ENCODE assay signal across 17 mouse cellular contexts in genomic region chr11:86412772-86413390, GRCm38 (mm10). TPM values are rescaled to one million over a fixed set of nuclear protein-coding genes. Genes with fewer than 3 reads are reported as not detected.
A peak's percentile ranks its signal among the peaks of the same experiment; 100 is the strongest.
DNase-seq lines count a peak whose midpoint lies in the region; ATAC-seq and TF ChIP-seq lines count a peak whose summit lies in the region.
"Had no signal": no experiment of that assay in that cellular context is flagged by ENCODE, and none has a peak within 500 bp of the region (broad histone marks: within the 10 kb centered on the region; RNA-seq: fewer than 3 reads in every experiment).

No protein-coding gene starts in this region.

- no peak overlapping the region for H3K9ac ChIP-seq in hindbrain, embryonic 12.5 days
- no peak overlapping the region for H3K9ac ChIP-seq in hindbrain, embryonic 16.5 days (ENCODE audit: low read depth, low read length)
- H3K9ac ChIP-seq: liver, postnatal 0 days; midbrain, embryonic 12.5 days had no signal

- peaks cover 6% of the 10 kb centered on the region for H3K4me1 ChIP-seq in hindbrain, embryonic 12.5 days
- H3K4me1 ChIP-seq in hindbrain, embryonic 16.5 days (ENCODE audit: control insufficient read depth, insufficient read depth, low read depth, low read length) = no peaks in the 10 kb centered on the region
- peaks cover 21% of the 10 kb centered on the region for H3K4me1 ChIP-seq in E14TG2a.4 (replicated peaks; ENCODE audit: low read depth, low read length)

- no peak for ATAC-seq in hindbrain, embryonic 12.5 days (ENCODE audit: low FRiP score)
- no peak for ATAC-seq in hindbrain, embryonic 16.5 days
- no peak for ATAC-seq in erythroblast, adult 5-6 weeks (replicated peaks; ENCODE audit: low FRiP score, poor library complexity, severe bottlenecking)
- ATAC-seq: liver, postnatal 0 days had no signal

- 49% methylated on average over 13 of the region's 13 CpGs for WGBS in hindbrain, embryonic 12.5 days
- WGBS in hindbrain, embryonic 16.5 days = 33% methylated on average over 13 of the region's 13 CpGs

- TF ChIP-seq CTCF in E14TG2a.4 (conservative IDR thresholded peaks at IDR 0.05; ENCODE audit: low read length) = no peak
- no peak for TF ChIP-seq CTCF in brain, embryonic 14.5 days (IDR thresholded peaks at IDR 0.05; ENCODE audit: borderline replicate concordance, extremely low read depth, insufficient read depth, insufficient read length)

- H3K36me3 ChIP-seq in hindbrain, embryonic 12.5 days = no peaks in the 10 kb centered on the region
- H3K36me3 ChIP-seq in hindbrain, embryonic 16.5 days (ENCODE audit: control insufficient read depth, insufficient read depth, low read length) = no peaks in the 10 kb centered on the region
- H3K36me3 ChIP-seq in E14TG2a.4 (ENCODE audit: insufficient read depth, low read length) = no peaks in the 10 kb centered on the region
- H3K36me3 ChIP-seq: midbrain, embryonic 12.5 days had no signal

- no peaks in the 10 kb centered on the region for H3K27me3 ChIP-seq in hindbrain, embryonic 12.5 days
- H3K27me3 ChIP-seq in hindbrain, embryonic 16.5 days (replicated peaks; ENCODE audit: control insufficient read depth, insufficient read depth, low read length) = no peaks in the 10 kb centered on the region
- H3K27me3 ChIP-seq in E14TG2a.4 (ENCODE audit: insufficient read depth, low read length) = no peaks in the 10 kb centered on the region

- no peak for TF ChIP-seq POLR2A in brain, embryonic 14.5 days (IDR thresholded peaks at IDR 0.05; ENCODE audit: borderline replicate concordance, extremely low read depth, insufficient read depth, insufficient read length, poor library complexity, severe bottlenecking)

- no peaks in the 10 kb centered on the region for H3K9me3 ChIP-seq in hindbrain, embryonic 12.5 days (replicated peaks)
- H3K9me3 ChIP-seq in hindbrain, embryonic 16.5 days (ENCODE audit: control insufficient read depth, low read length) = no peaks in the 10 kb centered on the region
- H3K9me3 ChIP-seq in E14TG2a.4 (ENCODE audit: low read length) = no peaks in the 10 kb centered on the region
- H3K9me3 ChIP-seq: midbrain, embryonic 12.5 days had no signal

- peak overlapping the region; percentile 17; the same call in 1 of the 2 replicates for H3K4me2 ChIP-seq in hindbrain, embryonic 12.5 days (replicated peaks)
- H3K4me2 ChIP-seq in hindbrain, embryonic 16.5 days (ENCODE audit: low read length) = no peak overlapping the region
- H3K4me2 ChIP-seq: midbrain, embryonic 12.5 days had no signal

- H3K4me3 ChIP-seq in hindbrain, embryonic 12.5 days = no peak overlapping the region
- no peak overlapping the region for H3K4me3 ChIP-seq in hindbrain, embryonic 16.5 days (ENCODE audit: low read length)
- peak overlapping the region; percentile 23; the same call in 1 of the 2 replicates for H3K4me3 ChIP-seq in E14TG2a.4 (replicated peaks; ENCODE audit: low read length)
- H3K4me3 ChIP-seq: midbrain, embryonic 12.5 days had no signal

- no peak overlapping the region for H3K27ac ChIP-seq in hindbrain, embryonic 12.5 days
- no peak overlapping the region for H3K27ac ChIP-seq in hindbrain, embryonic 16.5 days (ENCODE audit: low read depth, low read length)
- H3K27ac ChIP-seq: kidney, postnatal 0 days; midbrain, embryonic 12.5 days had no signal

- peak; percentile 80 for DNase-seq in brain, embryonic 14.5 days (ENCODE audit: low read depth)
- DNase-seq in forelimb bud, embryonic 11.5 days (ENCODE audit: low read depth, low spot score) = peak; percentile 40
- DNase-seq in right cerebral cortex, postnatal 4 days = no peak
- DNase-seq in cerebellum, adult 18-20 months = no peak
- DNase-seq: cerebellum, adult 8-10 months; layer of hippocampus, adult 9-11 months; left cerebral cortex, postnatal 4 days; liver, postnatal 0 days; lung, postnatal 36 days; spleen, adult 18-20 months; thymus, adult 2 months had no signal

RNA-seq across cellular contexts. Expression of gene Med13, which starts 55.5 kb away (rescaled TPM):
- polyA plus RNA-seq in hindbrain, embryonic 12.5 days (2016; fragmentation: Nextera tagmentation; extraction: Ambion mirVana) = 11.4 and 15.1 TPM in 2 replicates
- polyA plus RNA-seq in hindbrain, embryonic 16.5 days (2015; fragmentation: Nextera tagmentation; extraction: Ambion mirVana) = 6.7 and 7.4 TPM in 2 replicates
- 26.4 and 30.3 TPM in 2 replicates for polyA plus RNA-seq in brain, embryonic 14.5 days (2012; rRNA removed)
- 62.1 and 79.6 TPM in 2 replicates for total RNA-seq in erythroblast, adult 5-6 weeks (2015; ENCODE audit: low replicate concordance)
- total RNA-seq in erythroblast, adult 5-6 weeks (2017; ENCODE audit: low replicate concordance) = 112 and 120 TPM in 2 replicates

Comparison
In these comparisons a context has a peak if more than half of its experiments do, and no peak if none do; other contexts are left out.
1. DNase-seq: peak in brain, embryonic 14.5 days (single experiment) and forelimb bud, embryonic 11.5 days (single experiment); none in right cerebral cortex, postnatal 4 days (single experiment) and cerebellum, adult 18-20 months (0 of 2).